Mouse (Mus musculus) myocyte (in vitro differentiated cells): Measurements from ENCODE around the gene Gm20509. TPM values are rescaled to one million over a fixed set of nuclear protein-coding genes. Genes with fewer than 3 reads are reported as not detected.

Experiments used
- H3K27me3 ChIP-seq: one replicate; pipeline ENCODE4 v1.6.1; 2011; ENCODE audit not compliant: control insufficient read depth, insufficient read depth, insufficient read length
- H3K36me3 ChIP-seq: one replicate; pipeline ENCODE4 v1.6.1; 2011; ENCODE audit not compliant: control insufficient read depth, insufficient read depth
- H3K4me2 ChIP-seq: one replicate; pipeline ENCODE4 v1.6.1; 2011; ENCODE audit warnings: low read depth, control low read depth
- H3K4me3 ChIP-seq: one replicate; pipeline ENCODE4 v1.5.1; 2011; ENCODE audit warnings: mild to moderate bottlenecking, control low read depth, moderate library complexity
- H3K79me2 ChIP-seq: one replicate; pipeline ENCODE4 v1.6.1; 2011; ENCODE audit not compliant: control insufficient read depth, insufficient read depth
- H3ac ChIP-seq: one replicate; pipeline ENCODE4 v1.6.1; 2011; ENCODE audit not compliant: control insufficient read depth, insufficient read length
- CEBPB ChIP-seq: IDR thresholded peaks from 2 replicates; pipeline ENCODE4 v1.6.1; 2011; ENCODE audit warnings: mild to moderate bottlenecking, moderate library complexity; ENCODE audit not compliant: poor library complexity, insufficient read depth, severe bottlenecking
- E2F4 ChIP-seq: IDR thresholded peaks from one replicate; pipeline ENCODE4 v1.6.1; 2011; ENCODE audit warnings: mild to moderate bottlenecking, control low read depth, moderate library complexity; ENCODE audit not compliant: insufficient read depth
- MAX ChIP-seq: IDR thresholded peaks from one replicate; pipeline ENCODE4 v1.6.1; 2011; ENCODE audit warnings: low read depth, mild to moderate bottlenecking, control low read depth
- MYOD1 ChIP-seq, 3 experiments: IDR thresholded peaks; one replicate each; pipeline ENCODE4 v1.6.1; 2011; ENCODE audit warnings: control low read depth in 2 of 3, low read depth in 2 of 3, mild to moderate bottlenecking in 2 of 3, moderate library complexity in 1 of 3; ENCODE audit not compliant: insufficient read length in 2 of 3, control insufficient read depth in 1 of 3
- MYOG ChIP-seq, 3 experiments: IDR thresholded peaks; one replicate each; pipeline ENCODE4 v1.6.1; 2011; ENCODE audit warnings: control low read depth in 2 of 3, low read depth in 2 of 3, mild to moderate bottlenecking in 2 of 3; ENCODE audit not compliant: insufficient read length in 2 of 3, control insufficient read depth in 1 of 3, insufficient read depth in 1 of 3
- POLR2A ChIP-seq: IDR thresholded peaks from one replicate; pipeline ENCODE4 v1.6.1; 2011; ENCODE audit warnings: low read depth, mild to moderate bottlenecking, control low read depth, moderate library complexity; ENCODE audit not compliant: insufficient read length
- POLR2AphosphoS2 ChIP-seq: IDR thresholded peaks from one replicate; pipeline ENCODE4 v1.6.1; 2011; ENCODE audit warnings: low read depth, control low read depth; ENCODE audit not compliant: insufficient read length
- REST ChIP-seq: IDR thresholded peaks from one replicate; pipeline ENCODE4 v1.6.1; 2011; ENCODE audit warnings: mild to moderate bottlenecking, control low read depth, moderate library complexity; ENCODE audit not compliant: insufficient read depth, insufficient read length
- SRF ChIP-seq: IDR thresholded peaks from one replicate; pipeline ENCODE4 v1.6.1; 2011; ENCODE audit warnings: low read depth; ENCODE audit not compliant: control insufficient read depth, insufficient read length
- TCF12 ChIP-seq: IDR thresholded peaks from one replicate; pipeline ENCODE4 v1.6.1; 2011; ENCODE audit warnings: mild to moderate bottlenecking, control low read depth; ENCODE audit not compliant: poor library complexity, insufficient read depth, severe bottlenecking
- TCF3 ChIP-seq: IDR thresholded peaks from one replicate; pipeline ENCODE4 v1.6.1; 2011; ENCODE audit warnings: low read depth, control low read depth; ENCODE audit not compliant: insufficient read length
- USF1 ChIP-seq: IDR thresholded peaks from one replicate; pipeline ENCODE4 v1.6.1; 2011; ENCODE audit warnings: low read depth, mild to moderate bottlenecking, control low read depth, moderate library complexity
- polyA plus RNA-seq: library from polyadenylated mRNA; unstranded; fragments of >200 nt; fragmentation: generic; extraction: Trizol; gene quantifications from one replicate; pipeline ENCODE4 v1.2.1, GENCODE M21; 2012; ENCODE audit warnings: missing spikeins

Gm20509 gene
- polyA plus RNA-seq, 1 experiment = not detected

DNA sequence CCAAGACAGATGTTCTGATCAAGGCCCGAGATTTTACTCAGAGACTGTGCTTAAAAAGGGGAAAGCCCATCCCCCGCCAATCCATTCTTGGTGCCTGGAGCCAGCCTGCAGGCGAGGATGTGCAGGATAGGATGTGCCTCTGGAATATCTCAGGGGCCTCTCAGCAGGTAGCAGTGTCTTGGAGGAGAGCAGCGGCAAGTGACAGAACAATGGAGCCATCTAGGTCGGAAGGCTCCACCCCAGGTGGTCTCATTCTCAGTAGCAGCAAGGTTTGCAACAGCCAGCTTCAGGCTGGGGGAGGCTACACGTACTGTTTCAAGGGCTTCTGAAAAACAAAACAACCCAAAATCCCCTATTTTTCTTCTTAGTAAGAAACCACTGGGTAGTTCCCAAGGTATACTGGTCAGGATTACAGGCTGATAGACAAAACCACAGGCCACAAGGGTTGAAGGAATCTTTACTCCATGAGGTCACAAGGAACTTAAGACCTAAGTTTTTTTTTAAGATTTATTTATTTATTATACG is 22.4 kb upstream of the Gm20509 start:
- H3K27me3 ChIP-seq = peaks cover 9% of the 10 kb centered on the region
- no peak overlapping the region for H3K4me2 ChIP-seq
- H3ac ChIP-seq = no peak overlapping the region
- no peaks in the 10 kb centered on the region for H3K79me2 ChIP-seq
- H3K4me3 ChIP-seq = no peak overlapping the region
- TF ChIP-seq USF1 (no peak), MYOD1 (IDR thresholded peaks at IDR 0.05; ENCODE audit: control insufficient read depth in 1 of 3, insufficient read length in 2 of 3, low read depth in 2 of 3) (no peak), POLR2AphosphoS2 (no peak), CEBPB (no peak), MAX (no peak), E2F4 (no peak), POLR2A (no peak), REST (no peak), MYOG (IDR thresholded peaks at IDR 0.05; ENCODE audit: control insufficient read depth in 1 of 3, insufficient read depth in 1 of 3, insufficient read length in 2 of 3, low read depth in 2 of 3) (no peak), TCF3 (no peak), SRF (no peak), TCF12 (no peak)
- no peaks in the 10 kb centered on the region for H3K36me3 ChIP-seq

DNA sequence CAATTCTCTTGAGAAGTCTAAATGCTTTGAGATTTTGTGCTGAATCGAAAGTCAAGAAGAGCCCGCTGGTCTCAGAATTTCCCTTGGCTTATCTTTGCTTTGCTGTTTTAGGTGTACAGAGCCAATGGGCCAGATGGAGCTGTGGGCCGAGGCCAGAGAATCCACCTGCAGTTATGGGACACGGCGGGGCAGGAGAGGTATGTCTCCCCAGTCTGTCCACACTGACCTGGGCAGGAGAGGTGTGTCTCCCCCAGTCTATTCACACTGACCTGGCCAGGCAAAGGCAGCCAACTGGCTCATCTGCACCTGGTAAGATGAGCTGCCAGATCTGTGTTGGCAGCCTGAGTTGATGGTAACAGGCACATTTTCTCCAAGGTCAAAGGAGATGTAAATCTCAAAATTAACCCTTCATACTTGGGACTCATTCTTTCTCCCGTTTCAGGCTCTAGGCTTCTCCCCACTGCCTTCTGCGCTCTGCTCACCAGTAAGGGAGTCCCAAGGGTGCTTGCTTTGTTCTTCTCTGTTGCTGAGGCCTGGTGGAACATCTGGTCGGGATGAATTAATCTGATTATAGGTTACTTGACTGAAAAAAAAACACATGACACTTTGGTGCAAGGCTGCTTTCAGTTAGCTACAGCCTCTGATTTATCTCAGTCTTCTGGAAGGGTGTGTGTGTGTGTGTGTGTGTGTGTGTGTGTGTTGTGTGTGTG is 19.8 kb upstream of the Gm20509 start:
- TF ChIP-seq TCF12 (no peak), CEBPB (no peak), REST (no peak), POLR2AphosphoS2 (no peak), POLR2A (no peak), TCF3 (no peak), E2F4 (no peak), SRF (no peak), MYOG (IDR thresholded peaks at IDR 0.05; ENCODE audit: control insufficient read depth in 1 of 3, insufficient read depth in 1 of 3, insufficient read length in 2 of 3, low read depth in 2 of 3) (no peak), MAX (no peak), MYOD1 (IDR thresholded peaks at IDR 0.05; ENCODE audit: control insufficient read depth in 1 of 3, insufficient read length in 2 of 3, low read depth in 2 of 3) (no peak), USF1 (no peak)
- Histone ChIP-seq H3K27me3 (peaks cover 10% of the 10 kb centered on the region), H3K79me2 (no peaks in the 10 kb centered on the region), H3K36me3 (no peaks in the 10 kb centered on the region), H3K4me2 (no peak overlapping the region), H3ac (no peak overlapping the region), H3K4me3 (no peak overlapping the region)

DNA sequence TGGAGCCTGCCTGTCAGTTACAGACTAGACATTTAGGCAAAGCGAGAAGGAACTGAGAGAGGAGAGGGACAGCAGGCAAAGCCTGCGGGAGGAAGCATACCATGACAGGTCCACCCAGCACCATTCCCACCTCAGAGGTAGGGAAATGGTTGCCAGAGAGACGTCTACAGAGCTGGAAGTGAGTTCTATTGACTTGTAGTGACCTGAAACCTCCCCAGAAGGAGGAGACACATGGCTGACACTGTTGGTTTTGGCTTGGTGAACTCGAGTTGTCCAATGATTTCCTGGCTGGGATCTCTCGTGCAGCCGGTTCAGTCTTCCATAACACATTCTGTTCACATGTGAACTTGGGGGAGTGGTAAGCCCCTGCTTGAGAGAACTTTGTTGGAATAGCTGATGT is 18.3 kb upstream of the Gm20509 start:
- H3K4me3 ChIP-seq = no peak overlapping the region
- no peak overlapping the region for H3K4me2 ChIP-seq
- no peaks in the 10 kb centered on the region for H3K79me2 ChIP-seq
- H3K36me3 ChIP-seq = no peaks in the 10 kb centered on the region
- no peak overlapping the region for H3ac ChIP-seq
- no peak for TF ChIP-seq POLR2AphosphoS2
- H3K27me3 ChIP-seq = peaks cover 13% of the 10 kb centered on the region

DNA sequence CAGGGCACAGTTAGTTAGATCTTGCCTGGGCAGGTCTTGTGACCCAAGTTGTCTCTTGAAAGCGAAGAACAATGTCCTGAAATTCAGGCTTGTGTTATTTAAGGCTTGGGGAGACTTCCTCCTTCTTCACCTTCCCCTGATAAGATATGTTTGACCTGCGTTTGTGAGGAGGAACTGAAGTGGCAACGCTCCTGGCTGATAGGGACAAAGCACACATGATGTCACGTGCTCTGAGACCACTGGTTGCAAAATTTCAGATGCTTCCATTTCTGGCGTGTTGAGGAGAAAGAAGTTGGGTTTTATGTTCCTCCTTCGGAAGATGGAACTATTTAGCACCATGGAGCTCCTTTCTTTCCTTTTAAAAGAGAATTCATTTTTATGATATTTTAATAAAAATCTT is 16.4 kb upstream of the Gm20509 start:
- no peaks in the 10 kb centered on the region for H3K36me3 ChIP-seq
- TF ChIP-seq REST = no peak
- TF ChIP-seq CEBPB = no peak
- TF ChIP-seq MYOG (IDR thresholded peaks at IDR 0.05; ENCODE audit: control insufficient read depth in 1 of 3, insufficient read depth in 1 of 3, insufficient read length in 2 of 3, low read depth in 2 of 3) = no peak
- TF ChIP-seq USF1 = no peak
- TF ChIP-seq POLR2A = no peak
- no peak for TF ChIP-seq E2F4
- no peak for TF ChIP-seq MYOD1 (IDR thresholded peaks at IDR 0.05; ENCODE audit: control insufficient read depth in 1 of 3, insufficient read length in 2 of 3, low read depth in 2 of 3)
- no peak for TF ChIP-seq MAX
- TF ChIP-seq TCF3 = no peak
- no peak for TF ChIP-seq TCF12
- no peak for TF ChIP-seq POLR2AphosphoS2
- TF ChIP-seq SRF = no peak
- H3ac ChIP-seq = no peak overlapping the region
- no peak overlapping the region for H3K4me3 ChIP-seq
- peaks cover 13% of the 10 kb centered on the region for H3K27me3 ChIP-seq
- no peaks in the 10 kb centered on the region for H3K79me2 ChIP-seq
- H3K4me2 ChIP-seq = no peak overlapping the region

DNA sequence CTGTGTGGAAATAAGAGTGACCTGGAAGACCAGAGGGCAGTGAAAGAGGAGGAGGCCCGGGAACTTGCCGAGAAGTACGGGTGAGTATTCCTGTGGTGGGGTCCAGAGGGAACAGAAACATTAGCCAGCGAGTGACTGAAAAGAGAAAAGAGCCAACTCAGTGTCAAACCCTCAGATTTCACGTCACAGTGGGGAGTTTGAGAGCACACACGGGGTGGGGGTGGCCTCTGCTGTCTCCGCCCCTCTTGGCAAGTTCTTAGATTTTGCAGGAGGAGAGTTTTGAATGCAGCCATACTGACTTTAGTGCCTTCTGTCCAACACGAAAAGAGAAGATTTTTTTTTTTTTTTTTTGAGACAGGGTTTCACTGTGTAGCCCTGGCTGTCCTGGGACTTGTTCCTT is 15.1 kb upstream of the Gm20509 start:
- Histone ChIP-seq H3K4me3 (no peak overlapping the region), H3K36me3 (no peaks in the 10 kb centered on the region), H3ac (no peak overlapping the region), H3K79me2 (no peaks in the 10 kb centered on the region), H3K27me3 (peaks cover 13% of the 10 kb centered on the region), H3K4me2 (no peak overlapping the region)
- TF ChIP-seq MYOG (IDR thresholded peaks at IDR 0.05; ENCODE audit: control insufficient read depth in 1 of 3, insufficient read depth in 1 of 3, insufficient read length in 2 of 3, low read depth in 2 of 3) = no peak
- TF ChIP-seq E2F4 = no peak
- TF ChIP-seq CEBPB = no peak
- no peak for TF ChIP-seq TCF12
- no peak for TF ChIP-seq SRF
- no peak for TF ChIP-seq MAX
- no peak for TF ChIP-seq POLR2A
- TF ChIP-seq MYOD1 (IDR thresholded peaks at IDR 0.05; ENCODE audit: control insufficient read depth in 1 of 3, insufficient read length in 2 of 3, low read depth in 2 of 3) = no peak
- TF ChIP-seq REST = no peak
- TF ChIP-seq POLR2AphosphoS2 = no peak
- no peak for TF ChIP-seq TCF3
- no peak for TF ChIP-seq USF1
